Mouse (Mus musculus) heart, postnatal 0 days (tissue): ENCODE results near the gene Dapk2. TPM values are rescaled to one million over a fixed set of nuclear protein-coding genes. Genes with fewer than 3 reads are reported as not detected.

Source experiments
- ATAC-seq: fragments of 200-750 bp; cut with Nextera tagmentation; 2 replicates; pipeline ENCODE4 v1.8.0; 2017; ENCODE audit warnings: low read depth, moderate number of reproducible peaks, moderate library complexity; ENCODE audit not compliant: insufficient read depth
- DNase-seq: peaks from one replicate; pipeline ENCODE4 v3.0.0-alpha.2; 2016; ENCODE audit warnings: low spot score
- H3K27ac ChIP-seq: fragments of 300-500 bp; sonication (generic); 2 replicates; pipeline ENCODE4 v1.5.1; 2014; ENCODE audit warnings: low read depth, mild to moderate bottlenecking
- H3K27me3 ChIP-seq: fragments of 300-500 bp; sonication (generic); 2 replicates; pipeline ENCODE4 v1.6.1; 2014; ENCODE audit warnings: low read length, mixed read lengths; ENCODE audit not compliant: control insufficient read depth, insufficient read depth
- H3K36me3 ChIP-seq: fragments of 300-500 bp; sonication (generic); replicated peaks from 2 replicates; pipeline ENCODE4 v1.6.1; 2014; ENCODE audit warnings: low read length, mixed read lengths; ENCODE audit not compliant: control insufficient read depth, insufficient read depth
- H3K4me1 ChIP-seq: fragments of 300-500 bp; sonication (generic); 2 replicates; pipeline ENCODE4 v1.6.1; 2014; ENCODE audit warnings: antibody characterized with exemption; ENCODE audit not compliant: control insufficient read depth, insufficient read depth
- H3K4me2 ChIP-seq: fragments of 300-500 bp; sonication (generic); 2 replicates; pipeline ENCODE4 v1.6.1; 2014; ENCODE audit warnings: low read depth, mild to moderate bottlenecking, low read length, moderate library complexity
- H3K4me3 ChIP-seq: fragments of 300-500 bp; sonication (generic); 2 replicates; pipeline ENCODE4 v1.5.1; 2014; ENCODE audit warnings: low read depth, low read length
- H3K9ac ChIP-seq: fragments of 300-500 bp; sonication (generic); replicated peaks from 2 replicates; pipeline ENCODE4 v1.6.1; 2014; ENCODE audit warnings: low read depth, low read length, mixed read lengths
- H3K9me3 ChIP-seq: fragments of 300-500 bp; sonication (generic); replicated peaks from 2 replicates; pipeline ENCODE4 v1.6.1; 2016; ENCODE audit warnings: low read length; ENCODE audit not compliant: control insufficient read depth
- CTCF ChIP-seq: IDR thresholded peaks from 2 replicates; pipeline ENCODE4 v1.5.1; 2016; ENCODE audit warnings: antibody characterized with exemption, control low read depth, low read depth
- EP300 ChIP-seq: IDR thresholded peaks from 2 replicates; pipeline ENCODE4 v1.6.1; 2016; ENCODE audit warnings: antibody characterized with exemption, low read depth
- WGBS: fragments of 180-500 bp; shearing (Covaris S2); extraction: QIAGEN DNeasy Blood & Tissue Kit; methylation state at CpG from one replicate; pipeline ENCODE4 v1.1.7; 2014; 5-methylcytosine and 5-hydroxymethylcytosine counted together
- polyA plus RNA-seq: library from polyadenylated mRNA; unstranded; fragments of >200 nt; fragmentation: Nextera tagmentation; extraction: Ambion mirVana; gene quantifications from 2 replicates; pipeline ENCODE4 v1.2.1, GENCODE M21; 2015
- total RNA-seq: library from RNA; depleted of rRNA; stranded (reverse); fragments of >200 nt; gene quantifications from 2 replicates; pipeline ENCODE4 v1.2.3, GENCODE M21; 2014; ENCODE audit warnings: low replicate concordance; rRNA removed

The Dapk2 gene
- total and polyA plus RNA-seq, 2 experiments from 2014 or later = 2.3 to 4.7 TPM

GRCm38 (mm10) chr9:66316603-66317002 is 158.6 kb downstream of the Dapk2 start:
- Histone ChIP-seq H3K4me3 (no peak overlapping the region), H3K27ac (no peak overlapping the region), H3K36me3 (no peaks in the 10 kb centered on the region), H3K9me3 (no peaks in the 10 kb centered on the region), H3K4me1 (no peaks in the 10 kb centered on the region), H3K4me2 (no peak overlapping the region), H3K9ac (no peak overlapping the region), H3K27me3 (no peaks in the 10 kb centered on the region)
- TF ChIP-seq EP300 = no peak
- TF ChIP-seq CTCF = no peak
- ATAC-seq (no peak), DNase-seq (no peak)
- WGBS = 66% methylated on average over 2 of the region's 2 CpGs

Other genes starting within 250 kb of the Dapk2 start
- 11.9 and 29.8 TPM in 2 replicates for gene Trip4, start 249.4 kb upstream of the Dapk2 start, total RNA-seq
- gene Trip4, start 249.4 kb upstream of the Dapk2 start, polyA plus RNA-seq = 15.5 and 17.1 TPM in 2 replicates
- gene Csnk1g1, start 249.3 kb upstream of the Dapk2 start, total RNA-seq = 9.9 and 17.1 TPM in 2 replicates
- 5.9 and 6.0 TPM in 2 replicates for gene Csnk1g1, start 249.3 kb upstream of the Dapk2 start, polyA plus RNA-seq
- 261 and 277 TPM in 2 replicates for gene Ppib, start 98.0 kb upstream of the Dapk2 start, total RNA-seq
- 310 and 323 TPM in 2 replicates for gene Ppib, start 98.0 kb upstream of the Dapk2 start, polyA plus RNA-seq
- 3.0 TPM in 1 of 2 replicates, not detected in the other for gene Snx22, start 88.5 kb upstream of the Dapk2 start, total RNA-seq
- gene Snx22, start 88.5 kb upstream of the Dapk2 start, polyA plus RNA-seq = 0.74 and 0.98 TPM in 2 replicates
- 38.0 and 63.4 TPM in 2 replicates for gene Snx1, start 31.6 kb upstream of the Dapk2 start, total RNA-seq
- 44.6 and 47.3 TPM in 2 replicates for gene Snx1, start 31.6 kb upstream of the Dapk2 start, polyA plus RNA-seq
- 74.2 and 81.6 TPM in 2 replicates for gene Ciao2a, start 31.6 kb upstream of the Dapk2 start, total RNA-seq
- gene Ciao2a, start 31.6 kb upstream of the Dapk2 start, polyA plus RNA-seq = 154 and 162 TPM in 2 replicates
- 24.9 and 30.5 TPM in 2 replicates for gene Herc1, start 192.2 kb downstream of the Dapk2 start, total RNA-seq
- 9.4 and 11.6 TPM in 2 replicates for gene Herc1, start 192.2 kb downstream of the Dapk2 start, polyA plus RNA-seq